Mouse (Mus musculus) ES-E14 (cell line): ENCODE data around the gene Gpr149.

ENCODE experiments used
- CHD2 ChIP-seq: IDR thresholded peaks from 2 replicates; pipeline ENCODE4 v1.6.1; 2014; ENCODE audit warnings: mild to moderate bottlenecking, low read depth, low read length, inconsistent platforms
- HCFC1 ChIP-seq: IDR thresholded peaks from 2 replicates; pipeline ENCODE4 v1.6.1; 2012; ENCODE audit warnings: low read length, inconsistent platforms, borderline replicate concordance; ENCODE audit not compliant: insufficient read depth
- ZC3H11A ChIP-seq: IDR thresholded peaks from 2 replicates; pipeline ENCODE4 v1.6.1; 2012; ENCODE audit warnings: low read depth, mild to moderate bottlenecking, inconsistent platforms, low read length, borderline replicate concordance
- ZNF384 ChIP-seq: IDR thresholded peaks from 2 replicates; pipeline ENCODE4 v1.6.1; 2012; ENCODE audit warnings: low read depth, low read length, inconsistent platforms

DNA sequence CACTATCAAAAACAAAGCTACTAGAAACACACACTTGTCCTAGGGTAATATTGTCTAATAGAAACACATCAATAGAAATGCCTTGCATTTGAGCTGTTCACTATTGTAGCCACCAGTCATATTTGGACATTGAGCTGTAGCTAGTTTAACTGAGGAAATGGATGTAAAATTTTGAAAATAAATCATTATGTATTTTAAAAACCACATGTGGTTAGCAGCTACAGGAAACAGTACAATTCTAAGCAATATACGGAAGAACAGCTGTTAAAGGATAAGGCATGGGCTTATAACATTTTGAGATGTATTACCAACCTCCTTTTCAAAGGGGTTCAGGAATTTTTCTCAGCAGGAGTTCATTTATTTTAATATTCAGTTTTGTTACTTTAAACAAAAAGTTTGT is 19.9 kb downstream of the Gpr149 start:
- TF ChIP-seq ZC3H11A (no peak), HCFC1 (no peak), CHD2 (no peak), ZNF384 (no peak)
